Mouse (Mus musculus): ENCODE measurements around the gene Nfx1.
"Not testable (repeated sequence)": the region's sequence is repeated elsewhere in the genome, so short reads cannot be mapped to it uniquely, and the experiment has no call there.

Nfx1 gene

DNA sequence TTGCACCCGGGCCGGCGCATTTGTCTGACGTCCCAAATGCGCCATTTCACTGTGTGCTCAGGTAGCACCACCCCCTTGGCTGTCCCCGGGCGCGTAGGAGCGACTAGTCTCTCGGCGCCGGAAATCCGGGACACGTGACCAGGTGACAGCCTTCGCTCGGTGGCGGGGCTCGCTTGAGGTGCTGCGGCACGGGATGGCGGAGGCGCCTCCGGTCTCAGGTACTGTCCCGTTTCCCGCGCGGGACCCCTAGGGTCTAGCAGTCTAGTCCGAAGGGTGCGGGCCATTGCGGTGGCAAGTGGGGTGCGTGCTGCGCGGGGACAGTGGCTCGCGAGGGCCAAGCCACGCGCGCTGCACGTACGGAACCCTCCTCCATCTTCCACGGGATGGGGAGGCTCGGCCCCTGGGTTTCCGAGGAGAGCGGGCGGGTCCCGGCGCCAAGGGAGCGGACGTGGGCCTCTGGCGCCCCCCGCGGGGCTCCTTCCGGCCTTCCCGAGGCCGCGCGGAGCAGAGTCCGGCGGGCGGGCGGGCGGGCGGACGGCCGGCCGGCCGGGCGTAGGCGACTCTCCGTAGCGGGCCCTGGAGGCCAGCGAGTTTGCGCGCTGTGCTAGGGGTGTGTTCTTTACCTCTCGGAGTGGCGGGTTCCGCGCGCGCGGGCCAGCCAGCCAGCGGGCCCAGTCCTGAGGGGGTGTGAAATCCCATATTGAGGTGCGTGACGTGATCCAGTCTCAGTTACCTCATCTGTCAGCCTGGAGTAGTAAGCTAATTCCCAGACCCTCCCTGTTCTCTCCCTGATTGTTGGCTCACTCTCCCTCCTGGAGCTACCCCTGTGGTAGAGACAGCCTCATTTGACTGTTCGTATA lies at the start of gene Nfx1:
Gene Nfx1 (plus strand): TSS at position 65 of the 860 bp plus-strand sequence.
- DNase-seq (ENCODE audit: low spot score), result peak; percentile 96

DNA sequence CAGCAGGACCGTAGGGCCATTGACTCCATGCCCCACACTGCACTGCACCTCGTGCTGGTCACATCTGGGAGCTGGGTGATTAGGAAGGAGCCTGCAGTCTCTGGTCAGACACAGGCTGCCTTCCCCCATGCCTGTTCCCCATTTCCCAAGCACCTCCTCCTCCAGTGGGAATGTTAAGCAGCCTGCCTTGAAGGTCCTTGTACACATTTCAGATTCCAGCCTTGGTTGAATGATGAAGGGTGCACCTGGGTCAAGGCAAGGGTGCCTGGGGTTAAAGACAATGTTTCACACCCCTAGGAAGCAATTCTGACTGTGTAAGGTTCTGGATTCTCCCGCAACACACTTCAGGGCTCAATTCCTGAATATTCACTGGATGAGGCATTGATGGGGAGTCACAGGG lies 49.4 kb upstream of the Nfx1 start:
- DNase-seq (ENCODE audit: low spot score), result no peak

DNA sequence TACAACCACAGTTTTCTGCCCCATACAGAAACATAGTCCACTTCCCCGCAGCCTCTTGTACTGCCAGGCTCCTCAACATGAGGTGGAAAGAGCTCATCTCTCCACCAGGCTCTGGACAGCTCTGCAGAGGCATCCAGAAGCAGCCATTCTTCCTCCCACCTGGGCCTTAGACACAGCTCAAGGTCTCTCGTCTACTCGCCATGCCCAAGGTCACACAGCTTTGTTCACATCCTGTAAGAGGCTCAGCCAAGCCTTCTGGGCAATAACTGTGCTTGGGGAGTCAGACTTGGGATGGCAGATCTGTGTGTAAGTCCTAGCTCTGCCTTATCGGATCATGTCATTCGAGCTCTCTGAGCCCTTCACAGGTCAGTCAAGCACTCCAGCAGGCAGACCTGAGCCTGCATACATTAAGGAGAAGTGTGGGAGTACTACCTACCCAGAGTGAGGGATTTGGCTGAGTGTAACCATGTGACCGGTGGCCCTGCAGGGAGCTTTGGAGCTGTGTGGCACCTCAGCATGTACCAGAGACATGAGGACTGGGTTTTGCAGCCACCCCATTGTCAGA lies 47.5 kb upstream of the Nfx1 start:
- DNase-seq (ENCODE audit: low spot score), result no peak

- no peak for DNase-seq (ENCODE audit: low spot score)
Observed at GRCm38 (mm10) chr4:40925568-40925967, 45.1 kb upstream of the Nfx1 start.

DNA sequence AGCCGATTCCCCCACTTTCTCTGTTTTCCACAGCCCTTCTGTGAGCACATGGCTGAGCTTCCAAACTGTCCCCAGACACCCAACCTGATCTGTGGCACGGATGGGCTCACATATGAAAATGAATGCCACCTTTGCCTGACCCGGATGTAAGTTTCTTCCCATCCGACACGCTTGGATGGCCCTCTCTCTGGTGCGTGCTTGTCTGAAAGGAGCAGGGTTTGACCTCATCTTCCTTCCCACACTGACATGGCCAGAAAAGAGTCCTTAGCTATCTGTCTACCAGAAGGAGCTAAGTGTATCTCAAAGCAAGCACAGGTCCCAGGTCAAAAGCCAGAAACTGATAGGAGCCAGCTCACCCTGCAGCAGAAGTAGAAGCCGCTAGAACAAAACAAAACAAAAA lies 41.7 kb upstream of the Nfx1 start:
- no peak for DNase-seq (ENCODE audit: low spot score)

- no peak for DNase-seq (ENCODE audit: low spot score)
Observed at GRCm38 (mm10) chr4:40933694-40934093, 37.0 kb upstream of the Nfx1 start.

GRCm38 (mm10) chr4:40934369-40934768 lies 36.3 kb upstream of the Nfx1 start:
- DNase-seq (ENCODE audit: low spot score), result not testable (repeated sequence)

- no peak for DNase-seq (ENCODE audit: low spot score)
Observed at GRCm38 (mm10) chr4:40936175-40936839, 34.4 kb upstream of the Nfx1 start.

DNA sequence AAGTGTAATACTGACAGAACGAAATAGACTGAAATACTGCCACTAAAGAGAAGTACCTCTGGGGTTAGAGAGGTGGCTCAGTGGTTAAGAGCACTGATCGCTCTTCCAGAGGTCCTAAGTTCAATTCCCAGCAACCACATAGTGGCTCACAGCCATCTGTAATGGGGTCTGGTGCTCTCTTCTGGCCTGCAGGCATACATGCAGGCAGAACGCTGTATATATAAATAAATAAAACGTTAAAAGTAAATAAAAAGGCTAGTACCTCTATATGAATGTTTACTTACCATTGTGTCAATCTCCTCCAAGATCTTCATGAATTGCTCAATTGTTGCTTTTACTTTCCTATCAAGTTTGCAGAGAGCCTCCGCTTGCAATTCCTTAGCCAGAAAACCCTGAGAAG lies 31.9 kb upstream of the Nfx1 start:
- DNase-seq (ENCODE audit: low spot score), result no peak

- DNase-seq (ENCODE audit: low spot score), result no peak
Observed at GRCm38 (mm10) chr4:40943651-40944050, 27.1 kb upstream of the Nfx1 start.

GRCm38 (mm10) chr4:40946516-40947121 lies 24.1 kb upstream of the Nfx1 start:
- no peak for DNase-seq (ENCODE audit: low spot score)

DNA sequence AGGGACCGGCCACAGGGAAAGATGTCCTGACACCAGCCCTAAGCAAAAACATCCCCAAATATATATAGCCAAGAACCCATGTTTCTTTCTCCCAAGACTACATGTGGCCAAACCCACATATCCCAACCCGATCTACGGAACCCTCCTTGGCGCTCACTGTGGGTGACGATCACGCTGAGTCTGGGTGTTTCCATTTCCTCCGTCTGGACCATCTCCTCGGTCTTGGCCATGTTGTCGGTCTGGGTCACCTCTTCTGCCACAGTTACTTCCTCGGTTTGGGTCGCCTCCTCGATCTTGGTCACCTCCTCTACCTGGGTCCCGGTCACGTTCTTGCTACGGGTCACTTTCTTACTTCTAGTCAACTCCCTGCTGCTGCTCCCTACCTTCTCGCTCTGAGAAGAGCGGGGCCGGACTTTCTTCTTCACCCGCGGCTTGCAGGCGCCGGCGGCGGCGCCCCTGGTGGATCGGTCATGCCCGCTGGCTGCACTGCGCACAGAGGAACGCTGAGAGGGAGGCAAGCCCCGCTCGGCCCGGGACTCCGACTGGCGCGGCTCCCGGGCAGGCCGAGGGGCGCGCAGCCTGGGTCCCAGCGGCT lies 23.0 kb upstream of the Nfx1 start:
- DNase-seq (ENCODE audit: low spot score), result no peak

DNA sequence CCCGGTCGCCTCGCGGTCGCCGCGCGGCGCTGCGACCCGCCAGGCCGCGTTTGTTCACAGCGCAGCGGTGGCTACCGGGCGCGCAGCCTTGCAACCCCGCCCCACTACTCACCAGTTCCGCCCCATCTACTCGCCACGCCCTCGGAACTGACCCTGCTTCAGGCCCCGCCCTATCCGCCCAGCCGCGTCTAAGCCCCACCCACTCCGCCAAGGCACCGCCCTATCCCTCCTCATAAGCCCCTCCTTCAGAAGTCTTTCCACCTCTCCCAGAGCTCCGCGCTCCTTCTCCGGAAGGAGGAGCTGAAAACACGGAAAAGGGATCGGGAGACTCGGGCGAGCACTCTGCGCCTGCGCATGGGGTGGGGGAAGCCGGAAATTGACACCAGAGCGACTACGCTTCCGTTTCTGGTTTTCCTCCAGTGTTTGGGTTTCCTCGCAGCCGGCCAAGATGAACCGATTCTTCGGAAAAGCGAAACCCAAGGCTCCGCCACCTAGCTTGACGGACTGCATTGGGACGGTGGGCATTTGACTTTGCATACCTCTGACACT lies 22.5 kb upstream of the Nfx1 start, which contains the start of the genes Bag1 and Chmp5:
Gene Bag1 (minus strand): TSS at position 135 of the 549 bp plus-strand sequence.
Gene Chmp5 (plus strand): TSS at position 248 of the 549 bp plus-strand sequence.
- DNase-seq (ENCODE audit: low spot score), result peak; percentile 98

DNA sequence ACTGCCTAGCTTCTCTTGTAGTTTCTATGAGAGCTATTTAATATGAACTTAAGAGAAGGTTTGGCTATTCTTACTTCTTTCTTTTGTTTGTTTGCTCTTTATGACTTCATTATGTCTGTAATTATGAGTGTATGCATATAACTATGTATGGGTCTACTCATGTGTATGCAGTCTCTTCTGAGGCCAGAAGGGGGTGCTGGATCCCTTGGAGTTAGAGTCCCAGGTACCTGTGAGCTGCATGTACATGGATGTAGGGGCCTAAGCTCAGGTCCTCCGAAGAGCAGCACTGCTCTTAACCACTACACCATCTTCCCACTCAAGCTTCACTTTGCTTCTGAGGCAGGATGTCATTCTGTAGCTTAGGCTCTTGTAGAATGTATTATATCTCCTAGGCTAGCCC lies 17.2 kb upstream of the Nfx1 start:
- DNase-seq (ENCODE audit: low spot score), result no peak

- no peak for DNase-seq (ENCODE audit: low spot score)
Observed at GRCm38 (mm10) chr4:40955942-40956341, 14.8 kb upstream of the Nfx1 start.

GRCm38 (mm10) chr4:40963536-40963935 lies 7.2 kb upstream of the Nfx1 start:
- DNase-seq (ENCODE audit: low spot score), result no peak

GRCm38 (mm10) chr4:40969161-40969560 lies 1.5 kb upstream of the Nfx1 start:
- DNase-seq (ENCODE audit: low spot score), result no peak

DNA sequence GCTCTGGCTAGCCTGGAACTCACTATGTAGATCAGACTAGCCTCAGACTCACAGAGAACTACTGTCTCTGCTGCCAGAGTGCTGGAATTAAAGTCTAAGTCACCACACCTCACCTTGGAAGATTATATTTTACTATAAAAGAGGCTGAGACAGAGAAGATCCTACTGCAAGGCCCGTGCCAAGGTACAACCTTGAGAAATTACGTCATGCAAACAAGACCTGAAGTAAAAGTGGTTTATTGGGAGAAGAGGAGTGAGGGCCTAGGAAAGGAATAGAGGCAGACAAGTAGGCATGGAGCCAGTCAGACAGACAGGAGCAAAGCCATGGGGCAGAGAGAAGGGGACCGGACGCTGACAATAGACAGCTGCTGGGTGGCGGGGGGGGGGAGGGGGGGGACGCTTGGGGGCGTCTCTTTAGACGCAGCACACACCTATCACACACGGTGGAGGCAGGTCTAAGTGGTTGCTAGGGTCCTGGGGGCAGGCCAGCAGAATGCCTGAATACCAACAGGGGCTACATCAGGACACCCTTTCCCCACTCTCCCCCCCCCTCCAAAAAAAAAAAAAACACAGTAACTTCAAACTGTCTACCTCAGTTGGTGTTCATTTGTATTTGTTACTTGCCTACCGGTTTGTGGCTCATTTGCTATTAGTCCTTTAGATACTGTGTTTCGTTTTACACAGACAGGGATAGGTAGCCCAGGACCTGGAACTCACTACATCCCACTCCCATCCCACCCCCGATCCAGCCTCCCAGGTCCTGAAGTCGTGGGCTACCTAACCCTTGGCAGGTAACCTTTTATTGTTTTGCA lies 720 bp upstream of the Nfx1 start:
- peak; percentile 29 for DNase-seq (ENCODE audit: low spot score)

DNA sequence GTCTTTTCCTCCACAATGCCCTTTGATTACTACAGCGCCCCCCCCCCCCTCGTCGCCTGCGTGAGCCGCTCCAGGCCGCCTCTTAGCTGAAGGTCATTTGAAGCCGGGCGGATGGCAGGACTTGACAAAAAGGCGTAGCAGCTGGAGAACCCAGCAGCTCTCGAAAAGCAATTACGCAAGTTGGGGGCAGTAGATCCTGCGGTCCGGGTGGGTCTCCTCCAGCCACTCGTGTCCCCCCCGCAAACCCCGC lies 189 bp upstream of the Nfx1 start:
- DNase-seq (ENCODE audit: low spot score), result no peak

DNA sequence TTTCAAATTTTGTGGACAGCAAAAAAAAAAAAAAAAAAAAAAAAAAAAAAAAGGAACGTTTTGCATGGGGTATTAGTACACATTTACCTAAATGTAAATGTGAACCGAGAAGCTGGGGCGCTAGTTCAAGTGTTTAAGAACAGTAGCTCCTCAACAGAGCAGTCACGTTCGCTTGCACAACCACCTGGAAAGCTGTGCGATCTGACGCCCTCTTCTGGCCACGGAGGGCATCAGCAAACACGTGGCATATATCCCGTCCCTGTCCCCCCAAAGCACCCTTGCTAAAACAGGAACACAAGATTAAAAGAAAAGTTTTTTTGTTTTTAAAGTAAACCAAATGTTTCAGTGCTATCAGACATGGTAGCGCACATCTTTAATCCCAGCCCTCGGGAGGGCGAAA lies 1.0 kb downstream of the Nfx1 start:
- peak; percentile 63 for DNase-seq (ENCODE audit: low spot score)

GRCm38 (mm10) chr4:40974011-40974410 lies 3.3 kb downstream of the Nfx1 start:
- no peak for DNase-seq (ENCODE audit: low spot score)

Data from testis, postnatal 14 days (tissue).